Mouse (Mus musculus) embryonic facial prominence, embryonic 14.5 days (tissue): ENCODE results near the gene Cox18. TPM values are rescaled to one million over a fixed set of nuclear protein-coding genes. Genes with fewer than 3 reads are reported as not detected.
"Not testable (repeated sequence)": the region's sequence is repeated elsewhere in the genome, so short reads cannot be mapped to it uniquely, and the experiment has no call there.

Experiments
- ATAC-seq: fragments of 200-750 bp; cut with Nextera tagmentation; 2 replicates; pipeline ENCODE4 v1.8.0; 2017; ENCODE audit warnings: low read depth, moderate number of reproducible peaks, moderate TSS enrichment
- DNase-seq: peaks from one replicate; pipeline ENCODE4 v3.0.0-alpha.2; 2015; ENCODE audit warnings: low spot score
- H3K27ac ChIP-seq: fragments of 300-500 bp; sonication (generic); replicated peaks from 2 replicates; pipeline ENCODE4 v1.5.1; 2014; ENCODE audit warnings: low read depth, mild to moderate bottlenecking, low read length, moderate library complexity
- H3K27me3 ChIP-seq: fragments of 300-500 bp; sonication (generic); replicated peaks from 2 replicates; pipeline ENCODE4 v1.6.1; 2014; ENCODE audit warnings: low read length; ENCODE audit not compliant: control insufficient read depth, insufficient read depth
- H3K36me3 ChIP-seq: fragments of 300-500 bp; sonication (generic); 2 replicates; pipeline ENCODE4 v1.6.1; 2014; ENCODE audit warnings: low read length, mixed read lengths; ENCODE audit not compliant: control insufficient read depth, insufficient read depth
- H3K4me1 ChIP-seq: fragments of 300-500 bp; sonication (generic); 2 replicates; pipeline ENCODE4 v1.6.1; 2014; ENCODE audit warnings: antibody characterized with exemption, low read length; ENCODE audit not compliant: control insufficient read depth, insufficient read depth
- H3K4me2 ChIP-seq: fragments of 300-500 bp; sonication (generic); 2 replicates; pipeline ENCODE4 v1.6.1; 2014; ENCODE audit warnings: low read depth, mild to moderate bottlenecking, low read length, moderate library complexity, mixed read lengths
- H3K4me3 ChIP-seq: fragments of 300-500 bp; sonication (generic); 2 replicates; pipeline ENCODE4 v1.5.1; 2014; ENCODE audit warnings: low read depth, mild to moderate bottlenecking, low read length
- H3K9ac ChIP-seq: fragments of 300-500 bp; sonication (generic); 2 replicates; pipeline ENCODE4 v1.6.1; 2014; ENCODE audit warnings: low read depth, mild to moderate bottlenecking, low read length, moderate library complexity, mixed read lengths
- H3K9me3 ChIP-seq: fragments of 300-500 bp; sonication (generic); 2 replicates; pipeline ENCODE4 v1.6.1; 2016; ENCODE audit warnings: low read length; ENCODE audit not compliant: control insufficient read depth
- WGBS: fragments of 180-500 bp; shearing (Covaris S2); extraction: QIAGEN DNeasy Blood & Tissue Kit; methylation state at CpG from one replicate; pipeline ENCODE4 v1.1.7; 2014; 5-methylcytosine and 5-hydroxymethylcytosine counted together
- polyA plus RNA-seq: library from polyadenylated mRNA; unstranded; fragments of >200 nt; fragmentation: Nextera tagmentation; extraction: Ambion mirVana; gene quantifications from 2 replicates; pipeline ENCODE4 v1.2.1, GENCODE M21; 2014

The Cox18 gene
- 30.8 and 35.5 TPM in 2 replicates for polyA plus RNA-seq

GRCm38 (mm10) chr5:90223534-90224381, at the start of gene Cox18:
Gene Cox18 (minus strand): TSS chr5:90224001.
- Histone ChIP-seq H3K36me3 (peaks cover 49% of the 10 kb centered on the region), H3K27ac (peak within 1 kb of the TSS; percentile 83), H3K4me2 (peak within 1 kb of the TSS; percentile 69), H3K27me3 (no peaks in the 10 kb centered on the region), H3K9ac (peak within 1 kb of the TSS; percentile 83), H3K9me3 (no peaks in the 10 kb centered on the region), H3K4me3 (peak within 1 kb of the TSS; percentile 74), H3K4me1 (peaks cover 8% of the 10 kb centered on the region)
- ATAC-seq (peak; percentile 99), DNase-seq (peak; percentile 99)
- under 1% methylated on average over 56 of the region's 62 CpGs for WGBS

DNA sequence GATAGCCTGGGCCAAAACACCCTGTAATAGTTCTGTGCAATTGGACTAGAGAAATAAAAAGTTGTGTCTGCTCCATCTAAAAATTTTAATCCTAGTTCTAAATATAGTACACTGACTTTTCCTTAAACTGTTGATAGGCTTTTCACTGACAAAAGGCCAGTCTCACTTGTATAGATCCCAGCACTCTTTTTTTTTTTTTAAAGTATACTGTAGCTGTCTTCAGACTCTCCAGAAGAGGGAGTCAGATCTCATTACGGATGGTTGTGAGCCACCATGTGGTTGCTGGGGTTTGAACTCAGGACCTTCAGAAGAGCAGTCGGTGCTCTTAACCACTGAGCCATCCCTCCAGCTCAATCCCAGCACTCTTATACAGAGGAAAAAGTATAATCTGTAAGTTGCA, 38.4 kb upstream of the Cox18 start:
- 80% methylated on average over 2 of the region's 2 CpGs for WGBS
- not testable (repeated sequence) for H3K4me3 ChIP-seq, H3K4me2 ChIP-seq, H3K27me3 ChIP-seq, H3K4me1 ChIP-seq, ATAC-seq, H3K27ac ChIP-seq, H3K9me3 ChIP-seq, DNase-seq, H3K9ac ChIP-seq
- peaks cover 87% of the 10 kb centered on the region for H3K36me3 ChIP-seq

DNA sequence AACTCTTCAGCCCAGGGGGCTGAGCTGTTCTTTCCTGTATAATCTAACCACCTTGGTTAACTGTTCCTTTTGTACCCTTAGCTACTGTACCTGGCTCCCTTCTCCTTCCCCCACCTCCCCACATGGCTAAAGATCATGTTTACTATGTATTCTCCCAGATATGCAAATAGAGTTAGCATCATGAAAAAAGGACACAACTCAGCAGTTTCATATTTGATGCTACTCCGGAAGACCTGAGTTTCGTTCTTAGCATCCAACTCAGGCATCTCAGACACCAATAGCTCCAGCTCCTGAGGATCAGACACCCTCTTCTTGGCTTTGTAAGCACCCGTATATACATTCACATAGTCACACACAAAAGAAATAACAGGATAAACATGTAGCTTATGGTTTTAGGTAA, 33.2 kb upstream of the Cox18 start:
- no peaks in the 10 kb centered on the region for H3K9me3 ChIP-seq
- ATAC-seq (no peak), DNase-seq (no peak)
- no peak overlapping the region for H3K9ac ChIP-seq
- H3K4me3 ChIP-seq = no peak overlapping the region
- H3K36me3 ChIP-seq = peaks cover 99% of the 10 kb centered on the region
- no peak overlapping the region for H3K4me2 ChIP-seq
- H3K27ac ChIP-seq = no peak overlapping the region
- no peaks in the 10 kb centered on the region for H3K4me1 ChIP-seq
- no peaks in the 10 kb centered on the region for H3K27me3 ChIP-seq
- WGBS = 92% methylated on average over 3 of the region's 3 CpGs

DNA sequence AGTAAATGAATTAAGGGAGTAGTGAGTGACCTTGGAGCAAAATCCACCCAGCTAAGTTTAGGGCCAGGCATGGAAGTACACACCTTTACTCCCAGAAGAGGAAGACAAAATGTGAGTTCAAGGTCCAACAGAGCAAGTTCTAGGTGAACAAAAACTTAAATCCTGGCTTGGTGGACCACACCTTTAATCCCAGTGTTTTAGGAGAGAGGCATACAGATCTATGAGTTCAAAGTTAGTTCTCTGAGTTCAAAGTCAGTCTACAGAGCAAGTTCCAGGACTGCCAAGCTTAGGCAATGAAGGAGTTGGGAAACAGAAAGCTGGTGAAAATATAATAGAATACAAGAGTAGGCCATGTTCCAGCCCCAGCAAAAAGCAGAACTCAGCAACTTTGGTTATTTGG, 23.7 kb upstream of the Cox18 start:
- ATAC-seq (no peak), DNase-seq (no peak)
- Histone ChIP-seq H3K36me3 (peaks cover 88% of the 10 kb centered on the region), H3K27me3 (no peaks in the 10 kb centered on the region), H3K4me1 (no peaks in the 10 kb centered on the region), H3K4me3 (no peak overlapping the region), H3K27ac (no peak overlapping the region), H3K9me3 (no peaks in the 10 kb centered on the region), H3K9ac (no peak overlapping the region), H3K4me2 (no peak overlapping the region)

DNA sequence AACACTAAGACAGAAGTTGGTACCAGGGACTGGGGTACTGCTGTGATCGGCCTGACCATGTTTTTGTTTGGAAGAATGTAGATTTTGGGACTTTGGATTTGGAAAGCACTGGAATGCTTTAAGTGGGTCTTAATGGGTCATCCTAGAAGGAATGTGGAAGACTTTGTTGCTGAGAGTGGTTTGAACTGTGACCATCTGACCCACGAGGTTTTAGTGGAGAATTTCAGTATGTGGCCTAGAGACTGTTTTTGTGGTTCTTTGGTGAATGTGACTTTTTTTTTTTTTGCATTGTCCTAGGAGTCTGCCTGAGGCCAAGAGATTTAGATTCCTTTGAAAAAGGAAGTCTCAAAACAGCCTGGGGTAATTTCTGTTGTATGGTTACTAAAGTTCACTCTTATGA, 23.2 kb upstream of the Cox18 start:
- no peaks in the 10 kb centered on the region for H3K9me3 ChIP-seq
- no peak for DNase-seq
- H3K36me3 ChIP-seq = peaks cover 88% of the 10 kb centered on the region
- no peak for ATAC-seq
- no peak overlapping the region for H3K4me2 ChIP-seq
- no peaks in the 10 kb centered on the region for H3K27me3 ChIP-seq
- no peak overlapping the region for H3K27ac ChIP-seq
- no peak overlapping the region for H3K4me3 ChIP-seq
- no peaks in the 10 kb centered on the region for H3K4me1 ChIP-seq
- no peak overlapping the region for H3K9ac ChIP-seq
- 78% methylated on average over 2 of the region's 2 CpGs for WGBS

DNA sequence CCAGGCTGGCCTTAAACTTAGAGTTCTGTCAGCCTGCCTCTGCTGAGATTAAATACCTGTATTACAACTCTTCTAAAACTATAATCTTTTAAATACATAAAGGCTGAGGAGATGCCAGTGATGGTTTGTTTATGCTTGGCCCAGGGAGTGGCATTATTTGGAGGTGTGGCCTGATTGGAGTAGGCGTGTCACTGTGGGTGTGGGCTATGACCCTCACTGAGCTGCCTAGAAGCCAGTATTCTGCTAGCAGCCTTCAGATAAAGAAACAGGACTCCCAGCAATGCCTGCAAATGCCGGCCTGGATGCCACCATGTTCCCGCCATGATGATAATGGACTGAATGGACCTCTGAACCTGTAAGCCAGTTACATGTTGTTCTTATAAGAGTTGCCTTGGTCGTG, 22.8 kb upstream of the Cox18 start:
- Histone ChIP-seq H3K4me3 (no peak overlapping the region), H3K4me2 (no peak overlapping the region), H3K27ac (no peak overlapping the region), H3K36me3 (peaks cover 88% of the 10 kb centered on the region), H3K9ac (no peak overlapping the region), H3K4me1 (no peaks in the 10 kb centered on the region), H3K9me3 (no peaks in the 10 kb centered on the region), H3K27me3 (no peaks in the 10 kb centered on the region)
- no peak for ATAC-seq
- DNase-seq = no peak
- WGBS = 84% methylated on average over 4 of the region's 4 CpGs

DNA sequence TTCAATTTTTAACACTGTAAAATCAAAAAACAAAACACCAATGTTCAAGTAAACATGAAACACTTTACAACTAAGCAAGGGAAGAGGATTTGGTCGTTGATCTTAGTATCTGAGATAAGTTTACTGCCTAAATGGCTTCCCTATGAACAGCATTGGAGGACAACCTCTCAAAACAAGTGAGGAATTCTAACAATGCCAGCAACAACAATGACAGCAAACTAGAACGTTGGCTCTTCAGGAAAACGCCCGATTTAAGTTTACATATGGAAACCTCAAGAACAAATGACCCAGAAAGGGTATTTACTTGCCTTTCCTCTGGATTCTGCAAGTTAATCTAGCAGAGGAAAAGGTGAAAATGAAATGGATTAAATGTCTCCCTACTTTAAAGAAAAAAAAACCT, 21.6 kb upstream of the Cox18 start:
- Histone ChIP-seq H3K27me3 (no peaks in the 10 kb centered on the region), H3K4me2 (no peak overlapping the region), H3K27ac (no peak overlapping the region), H3K9ac (no peak overlapping the region), H3K4me1 (no peaks in the 10 kb centered on the region), H3K36me3 (peaks cover 84% of the 10 kb centered on the region), H3K4me3 (no peak overlapping the region), H3K9me3 (no peaks in the 10 kb centered on the region)
- DNase-seq (no peak), ATAC-seq (no peak)
- WGBS = 73% methylated on average over 4 of the region's 4 CpGs

DNA sequence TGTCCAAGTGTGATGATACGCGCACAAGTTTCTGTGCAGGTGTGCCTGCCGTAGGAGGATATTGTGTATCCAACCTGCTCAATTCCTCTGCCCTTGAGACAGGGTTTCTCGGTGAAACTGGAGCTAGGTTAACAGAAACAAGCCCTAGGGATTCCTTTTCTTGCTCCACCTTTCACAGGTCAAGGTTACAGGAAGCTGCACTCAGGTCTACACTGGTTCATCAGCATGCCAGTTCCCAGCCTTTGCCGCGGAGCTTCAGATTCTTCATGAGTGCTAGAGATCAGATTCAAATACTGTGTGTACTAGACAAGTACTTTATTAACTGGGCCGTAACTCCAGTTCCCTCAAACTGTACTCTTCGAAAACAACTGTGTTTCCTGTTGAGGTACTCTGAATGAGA, 11.4 kb upstream of the Cox18 start:
- Histone ChIP-seq H3K9ac (no peak overlapping the region), H3K4me3 (no peak overlapping the region), H3K4me2 (no peak overlapping the region), H3K4me1 (no peaks in the 10 kb centered on the region), H3K27ac (no peak overlapping the region), H3K36me3 (peaks cover 91% of the 10 kb centered on the region), H3K9me3 (no peaks in the 10 kb centered on the region), H3K27me3 (no peaks in the 10 kb centered on the region)
- DNase-seq (no peak), ATAC-seq (no peak)
- 91% methylated on average over 8 of the region's 8 CpGs for WGBS

DNA sequence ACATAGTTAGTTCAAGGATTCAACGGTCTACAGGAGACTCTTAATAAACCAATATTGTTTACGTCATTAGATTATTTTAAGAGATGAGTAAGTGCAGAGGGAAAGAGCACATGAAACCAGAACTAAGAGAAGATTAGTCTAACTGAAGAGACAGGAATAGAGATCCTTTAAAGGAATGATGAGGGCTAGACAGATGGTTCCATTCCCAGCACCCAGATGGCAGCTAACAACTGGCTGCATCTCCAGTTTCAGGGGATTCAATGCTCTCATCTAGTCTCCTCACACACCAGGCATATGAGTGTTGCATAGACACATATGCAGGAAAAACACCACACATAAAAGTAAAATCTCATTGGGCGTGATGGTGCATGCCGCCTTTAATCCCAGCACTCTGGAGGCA, 9.5 kb upstream of the Cox18 start:
- H3K27ac ChIP-seq = no peak overlapping the region
- H3K4me1 ChIP-seq = no peaks in the 10 kb centered on the region
- H3K4me2 ChIP-seq = no peak overlapping the region
- peaks cover 95% of the 10 kb centered on the region for H3K36me3 ChIP-seq
- H3K4me3 ChIP-seq = no peak overlapping the region
- 96% methylated on average over 4 of the region's 4 CpGs for WGBS
- no peaks in the 10 kb centered on the region for H3K27me3 ChIP-seq
- H3K9me3 ChIP-seq = no peaks in the 10 kb centered on the region
- no peak for ATAC-seq
- no peak for DNase-seq
- H3K9ac ChIP-seq = no peak overlapping the region
